Mouse (Mus musculus) B cell, adult (primary cell): ENCODE data around the gene Tmem126a. TPM values are rescaled to one million over a fixed set of nuclear protein-coding genes. Genes with fewer than 3 reads are reported as not detected.

Experiments used
- total RNA-seq: library from RNA; stranded (reverse); gene quantifications from 4 replicates; pipeline ENCODE4 v1.2.4, GENCODE M21; 2023; ENCODE audit not compliant: inconsistent age

The Tmem126a gene
- 25.5 to 36.0 TPM (median 31.4 TPM) in 4 replicates for total RNA-seq

GRCm38 (mm10) chr7:90456845-90457468 is at the start of gene Tmem126a:
Tmem126a (minus strand) TSS chr7:90457229.

DNA sequence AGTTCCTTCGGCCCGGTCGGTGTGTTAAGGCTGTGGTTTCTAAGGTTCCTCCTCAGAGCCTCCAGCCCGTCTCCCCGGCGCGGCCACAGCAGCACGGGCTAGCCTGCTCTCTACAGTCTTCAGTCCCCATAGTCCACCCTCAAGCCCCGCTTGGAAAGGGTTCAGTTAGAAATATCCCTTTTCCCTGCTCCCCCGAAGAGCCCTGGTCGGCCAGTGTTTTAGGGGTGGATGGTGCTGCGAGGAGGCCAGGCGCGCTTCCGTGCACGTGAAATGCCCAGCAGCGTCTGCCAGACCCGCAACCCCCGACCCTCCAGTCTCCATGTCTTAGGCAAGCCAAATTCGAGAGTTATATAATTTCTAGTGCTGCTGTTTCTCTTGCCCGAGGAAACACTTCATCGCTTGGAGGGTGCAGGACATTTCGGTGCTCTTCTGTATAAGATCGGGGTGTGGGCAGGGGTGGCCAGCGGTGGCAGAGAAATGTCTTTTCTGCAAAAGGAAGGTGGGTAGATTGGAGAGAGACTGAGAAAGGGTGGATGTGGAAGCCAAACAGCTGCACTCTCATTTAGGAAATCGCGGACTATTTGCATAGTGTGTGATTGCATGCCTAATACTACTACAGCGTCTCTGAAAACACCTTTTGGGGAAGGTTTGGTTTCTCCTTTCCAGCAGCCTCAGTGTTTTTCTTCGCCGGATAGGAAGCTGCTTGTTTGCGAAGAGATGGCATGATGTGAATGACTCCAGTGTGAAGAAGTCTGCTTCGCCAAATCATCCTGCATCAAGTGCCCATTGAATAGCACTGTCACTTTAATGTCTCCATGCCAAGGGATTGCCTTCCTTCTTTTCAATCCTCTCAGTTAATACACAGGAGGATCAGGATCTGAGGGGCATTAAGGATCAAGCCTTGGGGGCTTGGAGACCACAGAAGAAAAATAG is 19.6 kb upstream of the Tmem126a start, which contains the start of gene Dlg2:
Dlg2 (plus strand) TSS at position 360 of the 933 bp plus-strand sequence.

GRCm38 (mm10) chr7:90475793-90476312 is 18.8 kb upstream of the Tmem126a start, which contains the start of gene Tmem126b:
Tmem126b (minus strand) TSS chr7:90476001.

DNA sequence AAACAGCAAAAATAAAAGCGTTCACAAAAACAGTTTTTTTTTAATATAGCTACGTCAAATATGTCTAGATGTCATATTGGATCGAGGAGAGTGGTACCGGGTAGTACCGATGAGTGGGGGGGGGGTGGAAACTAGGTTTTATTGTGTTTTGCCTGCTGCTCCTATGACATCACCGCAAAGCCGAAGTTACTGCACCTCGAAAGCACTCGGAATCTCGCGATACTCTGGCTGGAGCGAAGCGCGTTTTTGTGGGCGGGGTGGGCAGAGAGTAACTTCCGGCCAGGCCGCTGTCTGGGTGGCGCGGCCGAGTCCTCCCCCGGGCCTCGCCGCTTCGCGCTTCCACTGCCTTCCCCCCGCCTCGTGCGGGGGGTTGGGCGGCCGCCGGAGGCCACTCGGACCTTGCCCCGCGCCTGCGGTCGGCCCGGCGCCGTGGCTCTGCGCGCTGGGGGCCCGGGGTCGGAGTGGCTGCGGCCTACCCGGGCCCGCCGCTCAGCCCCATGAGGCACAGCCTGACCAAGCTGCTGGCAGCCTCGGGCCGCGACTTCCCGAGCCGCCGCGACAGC is 14.4 kb downstream of the Tmem126a start, which contains the start of gene Crebzf:
Crebzf (plus strand) TSS at position 212 of the 563 bp plus-strand sequence.

GRCm38 (mm10) chr7:90426020-90427001 is 30.7 kb downstream of the Tmem126a start, which contains the start of gene Ccdc89:
Ccdc89 (plus strand) TSS chr7:90426577.

Other genes starting within 250 kb of the Tmem126a start
- not detected in 4 replicates for gene Ccdc83, start 191.5 kb downstream of the Tmem126a start, total RNA-seq
- 0.67 to 2.4 TPM (median 1.5 TPM) in 4 replicates for gene Sytl2, start 155.0 kb downstream of the Tmem126a start, total RNA-seq
- not detected in 4 replicates for gene Ccdc89, start 30.7 kb downstream of the Tmem126a start, total RNA-seq
- gene Crebzf, start 14.5 kb downstream of the Tmem126a start, total RNA-seq: 112 to 134 TPM (median 120 TPM) in 4 replicates
- 5.3 to 6.9 TPM (median 5.8 TPM) in 4 replicates for gene Tmem126b, start 18.8 kb upstream of the Tmem126a start, total RNA-seq
- 0.29 to 0.63 TPM (median 0.51 TPM) in 3 of 4 replicates, not detected in the other for gene Dlg2, start 19.4 kb upstream of the Tmem126a start, total RNA-seq